Mouse (Mus musculus): Measurements from ENCODE around the gene Havcr2.

- TF ChIP-seq CTCF (IDR thresholded peaks at IDR 0.05; ENCODE audit: control insufficient read depth, insufficient read depth, insufficient replicate concordance, low read depth, low read length) (no peak), POLR2A (IDR thresholded peaks at IDR 0.05; ENCODE audit: control insufficient read depth, low read depth, low read length) (no peak)
Measured at GRCm38 (mm10) chr11:46418438-46418837, 36.3 kb upstream of the Havcr2 start.

Measured in testis, adult 2 months (tissue).